Mouse (Mus musculus): ENCODE measurements around the gene Lrfn1.
"Not testable (repeated sequence)": the region's sequence is repeated elsewhere in the genome, so short reads cannot be mapped to it uniquely, and the experiment has no call there.

The Lrfn1 gene

GRCm38 (mm10) chr7:28447101-28447830, 4.5 kb upstream of the Lrfn1 start:
- no peak for DNase-seq (ENCODE audit: low read depth, low spot score)

DNA sequence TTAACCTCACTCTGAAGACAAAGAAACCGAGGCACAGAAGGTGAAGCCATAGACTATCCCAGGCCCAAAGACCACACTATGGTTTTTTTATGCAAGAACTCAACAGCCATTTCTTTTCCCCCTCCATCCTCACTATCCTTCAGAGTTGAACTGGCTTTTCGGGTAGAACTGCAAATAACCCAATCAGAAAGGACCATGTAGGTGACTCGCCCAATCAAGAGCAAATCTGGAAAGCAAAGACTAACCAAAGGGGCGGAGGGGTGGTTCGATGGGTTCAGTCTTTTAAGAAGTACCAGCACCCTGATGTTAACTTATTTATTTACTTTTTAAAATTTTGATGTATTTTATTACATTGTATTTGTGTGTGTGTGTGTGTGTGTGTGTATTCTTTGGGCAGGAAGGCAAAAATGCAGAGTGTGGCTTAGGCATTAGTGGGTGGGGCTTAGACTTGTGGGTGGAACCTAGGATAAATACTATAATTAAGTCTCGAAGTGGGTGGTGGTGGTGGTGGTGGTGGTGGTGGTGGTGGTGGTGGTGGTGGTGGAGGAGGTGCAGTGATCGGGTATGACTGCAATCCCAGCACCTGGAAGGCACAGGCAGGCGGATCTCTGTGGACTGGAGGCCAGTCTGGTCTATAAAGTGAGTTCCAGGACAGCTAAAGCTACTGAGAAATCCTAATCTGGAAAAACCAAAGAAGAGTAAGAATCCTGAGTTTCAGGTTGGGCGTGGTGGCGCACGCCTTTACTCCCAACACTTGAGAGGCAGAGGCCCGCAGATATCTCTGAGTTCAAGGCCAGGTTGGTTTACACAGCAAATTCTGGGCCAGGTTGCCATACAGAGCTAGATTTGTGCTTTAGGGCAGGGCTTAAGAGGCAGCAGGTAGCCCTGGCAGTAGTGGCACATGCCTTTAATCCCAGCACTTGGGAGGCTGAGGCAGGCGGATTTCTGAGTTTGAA, 3.6 kb upstream of the Lrfn1 start:
- DNase-seq (ENCODE audit: low read depth, low spot score): no peak

- DNase-seq (ENCODE audit: low read depth, low spot score): no peak
These were observed 703 bp downstream of the Lrfn1 start for GRCm38 (mm10) chr7:28452361-28453005.

- no peak for DNase-seq (ENCODE audit: low read depth, low spot score)
These were observed 8.6 kb downstream of the Lrfn1 start for GRCm38 (mm10) chr7:28460361-28460760.

DNA sequence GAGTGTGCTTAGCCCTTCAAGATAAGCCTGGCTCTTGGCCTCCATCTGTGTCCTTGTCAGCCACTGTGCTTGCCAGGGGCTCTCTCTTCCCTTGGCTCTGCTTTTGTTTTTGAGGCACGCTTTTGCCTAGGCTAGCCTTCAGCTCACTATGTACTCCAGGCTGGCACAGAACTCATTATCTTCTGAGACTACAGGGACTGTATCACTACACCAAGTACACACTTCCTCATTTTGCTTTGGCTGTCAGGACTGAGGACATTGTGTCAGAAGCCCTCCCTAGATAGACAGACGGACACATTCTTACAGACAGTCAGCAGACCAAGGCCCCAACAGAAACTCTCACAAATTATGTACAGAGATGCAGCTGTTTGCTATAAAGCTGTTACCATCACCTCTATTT, 11.0 kb downstream of the Lrfn1 start:
- DNase-seq (ENCODE audit: low read depth, low spot score): peak; percentile 37

GRCm38 (mm10) chr7:28464416-28465212, 12.8 kb downstream of the Lrfn1 start:
- DNase-seq (ENCODE audit: low read depth, low spot score): peak; percentile 89

DNA sequence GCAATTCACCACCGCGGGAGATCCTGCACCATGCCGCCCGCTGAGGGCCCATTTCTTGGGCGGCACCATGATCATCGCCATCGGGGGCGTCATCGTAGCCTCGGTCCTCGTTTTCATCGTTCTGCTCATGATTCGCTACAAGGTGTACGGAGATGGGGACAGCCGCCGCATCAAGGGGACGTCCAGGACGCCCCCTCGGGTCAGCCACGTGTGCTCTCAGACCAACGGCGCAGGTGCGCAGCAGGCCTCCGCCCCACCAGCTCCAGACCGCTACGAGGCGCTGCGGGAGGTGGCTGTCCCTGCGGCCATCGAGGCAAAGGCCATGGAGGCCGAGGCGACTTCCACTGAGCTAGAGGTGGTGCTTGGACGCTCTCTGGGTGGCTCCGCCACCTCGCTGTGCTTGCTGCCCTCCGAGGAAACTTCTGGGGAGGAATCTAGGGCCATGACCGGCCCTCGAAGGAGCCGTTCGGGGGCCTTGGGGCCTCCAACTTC, 15.0 kb downstream of the Lrfn1 start:
- no peak for DNase-seq (ENCODE audit: low read depth, low spot score)

DNA sequence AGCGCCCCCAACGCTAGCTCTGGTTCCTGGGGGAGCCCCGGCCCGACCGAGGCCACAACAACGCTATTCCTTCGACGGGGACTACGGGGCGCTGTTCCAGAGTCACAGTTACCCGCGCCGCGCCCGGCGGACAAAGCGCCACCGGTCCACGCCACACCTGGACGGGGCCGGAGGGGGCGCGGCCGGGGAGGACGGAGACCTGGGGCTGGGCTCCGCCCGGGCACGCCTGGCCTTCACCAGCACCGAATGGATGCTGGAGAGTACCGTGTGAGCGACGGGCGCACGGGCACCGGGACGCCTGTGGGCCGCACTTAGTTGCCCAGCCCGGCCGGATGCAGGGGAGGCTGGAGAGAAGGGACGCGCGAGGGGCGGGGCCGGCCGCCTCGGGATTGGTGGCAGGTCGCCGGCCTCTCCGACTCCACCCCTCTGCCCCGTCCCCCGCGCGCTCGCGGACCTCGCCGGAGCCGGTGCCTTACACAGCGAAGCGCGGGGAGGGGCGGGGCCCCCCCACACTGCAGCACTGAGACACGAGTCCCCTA, 15.5 kb downstream of the Lrfn1 start:
- no peak for DNase-seq (ENCODE audit: low read depth, low spot score)

DNA sequence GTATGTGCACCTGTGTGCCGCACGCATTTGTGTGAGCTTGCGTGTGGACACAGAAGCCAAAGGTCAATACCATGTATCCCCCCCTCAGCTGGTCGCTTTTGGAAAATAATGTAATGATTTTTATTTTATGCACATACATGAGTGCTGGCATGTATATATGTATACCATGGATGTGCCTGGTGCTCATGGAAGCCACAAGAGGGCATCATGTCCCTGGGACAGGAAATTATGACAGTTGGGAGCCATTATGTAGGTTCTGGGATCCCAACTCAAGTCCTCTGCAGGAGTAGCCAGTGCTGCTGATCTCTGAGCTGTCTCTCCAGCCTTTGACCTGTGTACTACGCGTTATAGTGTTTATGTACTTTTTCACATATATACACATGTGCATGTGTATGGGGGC, 24.4 kb downstream of the Lrfn1 start:
- DNase-seq (ENCODE audit: low read depth, low spot score): no peak

DNA sequence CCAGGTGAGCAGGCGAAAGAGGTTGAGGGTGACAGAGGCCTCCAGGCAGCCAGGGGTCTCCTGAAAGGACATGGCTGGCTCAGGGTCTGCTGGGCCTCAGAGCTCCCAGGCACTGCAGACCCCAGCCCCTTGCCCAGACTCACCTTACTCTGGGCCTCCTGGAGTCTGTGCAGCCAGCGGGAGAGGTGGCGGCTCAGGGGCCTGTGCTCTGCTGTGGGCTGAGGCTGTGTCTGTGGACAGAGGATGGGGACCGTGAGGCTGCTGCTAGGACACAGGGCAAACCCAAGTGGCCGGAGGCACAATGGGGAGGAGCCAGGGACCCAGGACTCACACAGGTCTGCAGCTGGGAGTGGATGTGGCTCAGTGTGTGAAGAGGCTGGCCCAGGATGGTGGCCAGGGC, 25.6 kb downstream of the Lrfn1 start:
- no peak for DNase-seq (ENCODE audit: low read depth, low spot score)

GRCm38 (mm10) chr7:28478854-28479253, 27.1 kb downstream of the Lrfn1 start:
- DNase-seq (ENCODE audit: low read depth, low spot score): no peak

- no peak for DNase-seq (ENCODE audit: low read depth, low spot score)
These were observed 31.1 kb downstream of the Lrfn1 start for GRCm38 (mm10) chr7:28482854-28483253.

DNA sequence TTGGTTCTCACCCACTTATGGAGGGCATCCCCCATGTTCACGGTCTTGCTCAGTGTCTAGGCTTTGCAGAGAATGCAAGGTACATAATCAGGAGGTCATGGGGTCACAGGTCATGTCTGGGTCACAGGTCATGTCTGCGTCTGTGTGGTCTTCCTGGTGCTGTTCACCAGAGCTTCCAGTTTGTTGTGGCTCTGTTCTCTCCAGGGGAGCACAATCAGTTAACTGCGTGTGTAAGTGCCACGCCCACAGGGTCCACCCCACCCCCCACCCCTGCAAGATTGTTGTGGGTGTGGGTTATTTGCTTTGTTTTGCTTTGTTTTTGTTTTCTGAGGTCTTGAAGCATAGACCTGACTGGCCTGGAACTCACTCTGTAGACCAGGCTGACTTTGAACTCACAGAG, 32.4 kb downstream of the Lrfn1 start:
- DNase-seq (ENCODE audit: low read depth, low spot score): no peak

GRCm38 (mm10) chr7:28488030-28488491, 36.3 kb downstream of the Lrfn1 start:
- DNase-seq (ENCODE audit: low read depth, low spot score): peak; percentile 53

DNA sequence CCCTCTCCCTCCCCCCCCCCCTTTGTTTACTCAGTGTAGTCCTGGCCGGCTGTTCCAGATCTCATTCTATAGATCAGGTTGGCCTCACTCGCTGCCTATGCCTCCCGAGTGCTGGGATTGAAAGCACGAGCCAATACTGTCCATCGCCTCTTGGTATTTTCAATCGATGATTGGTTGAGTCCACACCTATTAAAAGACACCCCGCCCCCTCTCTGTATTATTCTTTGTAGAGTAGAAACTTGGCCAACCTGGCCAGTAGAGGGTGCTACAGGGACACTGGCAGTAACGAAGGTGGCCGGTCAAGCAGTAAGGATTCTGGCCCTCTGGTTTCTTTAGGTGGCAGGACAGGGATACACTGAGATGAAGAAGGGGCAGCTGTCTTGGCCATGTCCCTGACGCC, 38.6 kb downstream of the Lrfn1 start:
- peak; percentile 80 for DNase-seq (ENCODE audit: low read depth, low spot score)

GRCm38 (mm10) chr7:28490903-28491302, 39.1 kb downstream of the Lrfn1 start:
- no peak for DNase-seq (ENCODE audit: low read depth, low spot score)

GRCm38 (mm10) chr7:28492310-28492709, 40.5 kb downstream of the Lrfn1 start:
- DNase-seq (ENCODE audit: low read depth, low spot score): no peak

DNA sequence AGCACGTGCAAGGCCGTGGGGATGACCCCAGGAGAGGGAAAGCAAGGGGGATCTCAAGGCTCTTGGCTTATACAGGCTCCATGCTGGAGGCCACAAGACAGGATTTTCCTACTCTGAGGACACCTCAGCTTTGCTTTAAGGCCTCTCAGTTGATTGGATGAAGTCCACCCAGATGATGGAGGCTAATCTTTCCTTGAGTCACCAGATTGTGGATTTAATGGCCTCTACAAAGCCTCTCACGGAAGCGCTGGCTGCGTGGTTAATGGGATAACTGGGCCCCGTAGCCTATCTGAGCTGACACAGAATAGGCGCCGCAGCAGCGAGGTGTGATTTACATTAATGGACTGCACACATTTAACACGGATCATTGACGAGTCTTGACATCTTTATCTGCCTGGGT, 43.6 kb downstream of the Lrfn1 start:
- DNase-seq (ENCODE audit: low read depth, low spot score): no peak

DNA sequence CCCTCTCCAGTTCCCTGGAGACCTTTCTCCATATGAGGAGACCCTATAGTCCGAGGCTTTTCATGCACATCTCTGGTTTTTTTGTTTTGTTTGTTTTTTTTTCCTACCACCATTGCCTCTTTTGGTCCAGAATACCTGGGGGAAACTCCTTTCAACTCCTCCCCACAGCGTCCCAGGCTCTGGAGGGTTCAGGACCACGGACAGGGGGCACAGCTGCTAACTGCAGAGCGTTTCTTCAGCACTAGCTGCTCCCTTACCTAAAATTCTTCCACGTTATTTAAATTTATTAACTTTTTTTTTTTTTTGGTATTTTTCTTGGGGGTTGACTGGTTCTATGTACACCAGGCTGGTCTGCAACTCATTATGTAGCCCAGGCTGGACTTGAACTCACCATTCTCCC, 53.8 kb downstream of the Lrfn1 start:
- DNase-seq (ENCODE audit: low read depth, low spot score): peak; percentile 22

GRCm38 (mm10) chr7:28509121-28509520, 57.3 kb downstream of the Lrfn1 start:
- DNase-seq (ENCODE audit: low read depth, low spot score): not testable (repeated sequence)

Data from A20 (cell line).